Mouse (Mus musculus): ENCODE data around the gene Rpl4. TPM values are rescaled to one million over a fixed set of nuclear protein-coding genes. Genes with fewer than 3 reads are reported as not detected.

The Rpl4 gene
- total and polyA plus RNA-seq, 3 experiments, result 1,956 to 4,069 (median 1,996) TPM

- in situ Hi-C loops (cut with MboI; ENCODE audit: low pct_ligation_motif_present, low pct_unique_long_range_greater_than_20kb, low sequenced_read_pairs) (no loop called here), dilution Hi-C loops (cut with MboI; ENCODE audit: extremely low pct_ligation_motif_present, extremely low pct_unique_long_range_greater_than_20kb, low sequenced_read_pairs) (no loop called here)
- Histone ChIP-seq H3K4me1 (ENCODE audit: control insufficient read depth in 1 of 2, insufficient read depth in 2 of 2) (0 out of 4 replicates have a peak, but pooled peaks cover 0 to 3% of the 10 kb centered on the region in 2 experiments), H3K9ac (ENCODE audit: insufficient read depth, low read depth) (no peak overlapping the region), H3K4me3 (replicated peaks in 1 of 3; ENCODE audit: low read depth in 2 of 3, low read length in 2 of 3, poor library complexity in 1 of 3) (no peak overlapping the region), H3K9me3 (replicated peaks; ENCODE audit: low read length) (peaks cover 5% of the 10 kb centered on the region), H3K27me3 (replicated peaks) (no peaks in the 10 kb centered on the region), H3K4me2 (ENCODE audit: insufficient read depth, low read depth, poor library complexity, severe bottlenecking) (no peak overlapping the region), H3K79me2 (replicated peaks; ENCODE audit: control insufficient read depth, extremely low read depth, insufficient read depth, poor library complexity, severe bottlenecking) (no peaks in the 10 kb centered on the region), H3K27ac (ENCODE audit: insufficient read depth, low read depth) (no peak overlapping the region), H3K36me3 (replicated peaks in 1 of 2; ENCODE audit: control insufficient read depth in 1 of 2, insufficient read depth in 1 of 2, low read length in 1 of 2) (no peaks in the 10 kb centered on the region)
- no peak for TF ChIP-seq TCF12 (IDR thresholded peaks at IDR 0.05; ENCODE audit: low read depth, low read length)
- no peak for TF ChIP-seq MAX (IDR thresholded peaks at IDR 0.05; ENCODE audit: low read length)
- no peak for TF ChIP-seq ELF1 (IDR thresholded peaks at IDR 0.05; ENCODE audit: low read depth, low read length)
- TF ChIP-seq KAT2A (IDR thresholded peaks at IDR 0.05; ENCODE audit: insufficient replicate concordance, low read length), result no peak
- TF ChIP-seq MAZ (IDR thresholded peaks at IDR 0.05; ENCODE audit: low read depth, low read length), result no peak
- no peak for TF ChIP-seq SIN3A (IDR thresholded peaks at IDR 0.05; ENCODE audit: low read length)
- no peak for TF ChIP-seq CHD2 (IDR thresholded peaks at IDR 0.05; ENCODE audit: low read length)
- TF ChIP-seq ETS1 (conservative IDR thresholded peaks at IDR 0.05; ENCODE audit: low read depth, low read length), result no peak
- no peak for TF ChIP-seq ZC3H11A (IDR thresholded peaks at IDR 0.05; ENCODE audit: low read depth, low read length)
- TF ChIP-seq JUN (IDR thresholded peaks at IDR 0.05; ENCODE audit: insufficient read depth, low read depth, low read length), result no peak
- no peak for TF ChIP-seq EP300 (IDR thresholded peaks at IDR 0.05; ENCODE audit: low read length)
- TF ChIP-seq USF2 (conservative IDR thresholded peaks at IDR 0.05; ENCODE audit: low read depth, low read length), result no peak
- no peak for TF ChIP-seq TBP (conservative IDR thresholded peaks at IDR 0.05; ENCODE audit: low read depth, low read length)
- no peak for TF ChIP-seq PAX5 (IDR thresholded peaks at IDR 0.05; ENCODE audit: low read length)
- DNase-seq (ENCODE audit: extremely low read depth), result no peak
These were observed 47.9 kb upstream of the Rpl4 start for GRCm38 (mm10) chr9:64125307-64125706.

GRCm38 (mm10) chr9:64126121-64126520, 47.1 kb upstream of the Rpl4 start:
- dilution Hi-C loops (cut with MboI; ENCODE audit: extremely low pct_ligation_motif_present, extremely low pct_unique_long_range_greater_than_20kb, low sequenced_read_pairs), result no loop called here
- no peaks in the 10 kb centered on the region for H3K79me2 ChIP-seq (replicated peaks; ENCODE audit: control insufficient read depth, extremely low read depth, insufficient read depth, poor library complexity, severe bottlenecking)
- 0 out of 4 replicates have a peak, but pooled peaks cover 0 to 1% of the 10 kb centered on the region in 2 experiments for H3K4me1 ChIP-seq (ENCODE audit: control insufficient read depth in 1 of 2, insufficient read depth in 2 of 2)
- no peaks in the 10 kb centered on the region for H3K36me3 ChIP-seq (replicated peaks in 1 of 2; ENCODE audit: control insufficient read depth in 1 of 2, insufficient read depth in 1 of 2, low read length in 1 of 2)
- DNase-seq (ENCODE audit: extremely low read depth), result no peak
- H3K9me3 ChIP-seq (replicated peaks; ENCODE audit: low read length), result peaks cover 5% of the 10 kb centered on the region
- no peak overlapping the region for H3K27ac ChIP-seq (ENCODE audit: insufficient read depth, low read depth)
- no peak for TF ChIP-seq KAT2A (IDR thresholded peaks at IDR 0.05; ENCODE audit: insufficient replicate concordance, low read length)
- no peak for TF ChIP-seq MAFK (IDR thresholded peaks at IDR 0.05; ENCODE audit: insufficient replicate concordance, low read length)
- in situ Hi-C loops (cut with MboI; ENCODE audit: low pct_ligation_motif_present, low pct_unique_long_range_greater_than_20kb, low sequenced_read_pairs), result no loop called here
- H3K9ac ChIP-seq (ENCODE audit: insufficient read depth, low read depth), result no peak overlapping the region
- H3K4me2 ChIP-seq (ENCODE audit: insufficient read depth, low read depth, poor library complexity, severe bottlenecking), result no peak overlapping the region
- no peaks in the 10 kb centered on the region for H3K27me3 ChIP-seq (replicated peaks)
- H3K4me3 ChIP-seq (replicated peaks in 1 of 3; ENCODE audit: low read depth in 2 of 3, low read length in 2 of 3, poor library complexity in 1 of 3), result no peak overlapping the region
